Mouse (Mus musculus): ENCODE measurements around the gene Apbb2.

DNA sequence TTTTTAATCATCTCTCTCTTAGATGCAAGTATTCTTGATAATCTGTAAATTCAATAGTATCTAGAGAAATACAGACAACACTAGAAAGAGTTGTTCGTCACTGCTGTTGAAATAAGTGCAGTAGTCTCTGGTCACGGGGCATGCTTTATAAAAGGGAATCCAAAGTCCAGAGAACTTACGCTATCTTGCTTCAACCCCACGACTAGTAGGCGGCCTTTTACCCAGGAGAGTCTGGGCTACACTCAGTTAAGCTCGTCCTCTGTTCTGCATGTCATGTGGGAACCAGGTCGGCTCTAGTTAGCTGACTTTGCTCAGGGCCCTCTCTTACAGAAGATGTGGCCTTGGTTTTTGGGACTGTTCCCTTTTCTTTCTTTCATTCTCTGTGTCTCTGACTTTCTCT, 289.8 kb downstream of the Apbb2 start:
- TF ChIP-seq POLR2A (IDR thresholded peaks at IDR 0.05; ENCODE audit: low read depth, low read length) (no peak), CTCF (conservative IDR thresholded peaks at IDR 0.05; ENCODE audit: insufficient read depth, insufficient read length, low read depth, low read length) (no peak)

All from kidney, adult 2 months (tissue).